Mouse (Mus musculus): Measurements from ENCODE around the gene Oscp1. TPM values are rescaled to one million over a fixed set of nuclear protein-coding genes. Genes with fewer than 3 reads are reported as not detected.

The Oscp1 gene
- total and polyA plus RNA-seq, 3 experiments = 3.9 to 6.7 (median 5.0) TPM

DNA sequence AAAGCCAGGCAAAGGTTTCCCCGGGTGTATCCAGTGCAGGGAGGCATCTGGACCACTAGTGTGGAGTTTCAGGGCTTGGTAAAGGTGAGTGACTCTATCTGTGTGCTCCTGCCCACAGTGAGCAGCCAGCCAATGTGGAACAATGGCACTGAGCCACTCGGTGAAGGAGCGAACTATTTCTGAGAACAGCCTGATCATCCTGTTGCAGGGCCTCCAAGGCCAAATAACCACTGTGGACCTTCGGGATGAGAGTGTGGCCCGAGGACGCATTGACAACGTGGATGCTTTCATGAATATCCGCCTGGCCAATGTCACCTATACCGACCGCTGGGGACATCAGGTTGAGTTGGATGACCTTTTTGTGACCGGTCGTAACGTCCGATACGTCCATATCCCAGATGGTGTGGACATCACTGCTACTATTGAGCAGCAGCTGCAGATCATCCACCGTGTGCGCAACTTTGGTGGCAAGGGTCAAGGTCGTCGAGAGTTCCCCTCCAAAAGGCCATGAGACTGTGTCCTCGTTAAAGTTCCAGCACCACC is 39.4 kb downstream of the Oscp1 start:
- Histone ChIP-seq H3K4me3 (replicated peaks in 1 of 3; ENCODE audit: low read depth in 2 of 3, low read length in 2 of 3, poor library complexity in 1 of 3) (peak overlapping the region in 1 of 3 experiments; percentile 82), H3K4me1 (ENCODE audit: control insufficient read depth in 1 of 2, insufficient read depth in 2 of 2) (peaks cover 20 to 55% of the 10 kb centered on the region in 2 experiments), H3K27ac (ENCODE audit: insufficient read depth, low read depth) (no peak overlapping the region), H3K27me3 (replicated peaks) (no peaks in the 10 kb centered on the region), H3K9me3 (replicated peaks; ENCODE audit: low read length) (no peaks in the 10 kb centered on the region), H3K36me3 (replicated peaks in 1 of 2; ENCODE audit: control insufficient read depth in 1 of 2, insufficient read depth in 1 of 2, low read length in 1 of 2) (peaks cover 14 to 39% of the 10 kb centered on the region in 2 experiments), H3K79me2 (replicated peaks; ENCODE audit: control insufficient read depth, extremely low read depth, insufficient read depth, poor library complexity, severe bottlenecking) (peaks cover 11% of the 10 kb centered on the region), H3K9ac (ENCODE audit: insufficient read depth, low read depth) (0 out of 2 replicates have a peak overlapping the region, but pooled peaks have one; percentile 99), H3K4me2 (ENCODE audit: insufficient read depth, low read depth, poor library complexity, severe bottlenecking) (peak overlapping the region; percentile 67)
- no peak for TF ChIP-seq E2F4 (IDR thresholded peaks at IDR 0.05; ENCODE audit: insufficient replicate concordance, low read depth, low read length)
- TF ChIP-seq KAT2A (IDR thresholded peaks at IDR 0.05; ENCODE audit: insufficient replicate concordance, low read length) = no peak
- no peak for TF ChIP-seq USF2 (conservative IDR thresholded peaks at IDR 0.05; ENCODE audit: low read depth, low read length)
- no peak for TF ChIP-seq CHD2 (IDR thresholded peaks at IDR 0.05; ENCODE audit: low read length)
- TF ChIP-seq ETS1 (conservative IDR thresholded peaks at IDR 0.05; ENCODE audit: low read depth, low read length) = no peak
- no peak for TF ChIP-seq MAX (IDR thresholded peaks at IDR 0.05; ENCODE audit: low read length)
- TF ChIP-seq ELF1 (IDR thresholded peaks at IDR 0.05; ENCODE audit: low read depth, low read length) = no peak
- TF ChIP-seq NRF1 (IDR thresholded peaks at IDR 0.05; ENCODE audit: low read depth, low read length) = no peak
- TF ChIP-seq TCF12 (IDR thresholded peaks at IDR 0.05; ENCODE audit: low read depth, low read length) = no peak
- TF ChIP-seq MXI1 (IDR thresholded peaks at IDR 0.05; ENCODE audit: low read depth, low read length) = no peak
- no peak for TF ChIP-seq USF1 (IDR thresholded peaks at IDR 0.05; ENCODE audit: low read depth, low read length)
- TF ChIP-seq SIN3A (IDR thresholded peaks at IDR 0.05; ENCODE audit: low read length) = no peak
- no peak for TF ChIP-seq RAD21 (IDR thresholded peaks at IDR 0.05; ENCODE audit: low read depth, low read length)
- dilution Hi-C loops (cut with MboI; ENCODE audit: extremely low pct_ligation_motif_present, extremely low pct_unique_long_range_greater_than_20kb, low sequenced_read_pairs) = no loop called here
- in situ Hi-C loops (cut with MboI; ENCODE audit: low pct_ligation_motif_present, low pct_unique_long_range_greater_than_20kb, low sequenced_read_pairs) = no loop called here
- no peak for DNase-seq (ENCODE audit: extremely low read depth)

DNA sequence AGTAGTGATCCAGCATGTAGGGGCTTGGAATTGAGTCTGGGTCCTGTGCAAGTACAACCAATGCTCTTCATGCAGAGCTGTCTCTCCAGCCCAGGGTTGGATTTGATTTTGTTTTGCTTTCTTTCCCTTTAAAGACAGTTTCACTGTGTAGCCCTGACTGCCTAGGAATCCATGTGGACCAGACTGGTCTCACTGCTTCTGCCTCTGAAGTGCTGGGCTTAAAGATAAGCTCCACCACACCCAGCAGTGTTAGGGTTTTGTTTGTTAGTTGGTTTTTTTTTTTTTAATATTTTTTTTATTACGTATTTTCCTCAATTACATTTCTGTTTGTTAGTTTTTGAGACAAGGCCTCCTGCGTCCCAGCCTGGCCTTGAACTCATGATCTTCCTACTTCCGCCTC is 41.0 kb downstream of the Oscp1 start:
- Histone ChIP-seq H3K27me3 (replicated peaks) (no peaks in the 10 kb centered on the region), H3K36me3 (replicated peaks in 1 of 2; ENCODE audit: control insufficient read depth in 1 of 2, insufficient read depth in 1 of 2, low read length in 1 of 2) (peaks cover 14 to 39% of the 10 kb centered on the region in 2 experiments), H3K9ac (ENCODE audit: insufficient read depth, low read depth) (no peak overlapping the region), H3K27ac (ENCODE audit: insufficient read depth, low read depth) (no peak overlapping the region), H3K4me3 (replicated peaks in 1 of 3; ENCODE audit: low read depth in 2 of 3, low read length in 2 of 3, poor library complexity in 1 of 3) (no peak overlapping the region), H3K4me2 (ENCODE audit: insufficient read depth, low read depth, poor library complexity, severe bottlenecking) (no peak overlapping the region), H3K79me2 (replicated peaks; ENCODE audit: control insufficient read depth, extremely low read depth, insufficient read depth, poor library complexity, severe bottlenecking) (peaks cover 15% of the 10 kb centered on the region), H3K9me3 (replicated peaks; ENCODE audit: low read length) (no peaks in the 10 kb centered on the region), H3K4me1 (ENCODE audit: control insufficient read depth in 1 of 2, insufficient read depth in 2 of 2) (peaks cover 20 to 57% of the 10 kb centered on the region in 2 experiments)
- in situ Hi-C loops (cut with MboI; ENCODE audit: low pct_ligation_motif_present, low pct_unique_long_range_greater_than_20kb, low sequenced_read_pairs) = no loop called here
- no peak for TF ChIP-seq NELFE (IDR thresholded peaks at IDR 0.05; ENCODE audit: low read depth, low read length)
- no peak for TF ChIP-seq ETS1 (conservative IDR thresholded peaks at IDR 0.05; ENCODE audit: low read depth, low read length)
- TF ChIP-seq CHD1 (IDR thresholded peaks at IDR 0.05; ENCODE audit: low read depth, low read length) = no peak
- TF ChIP-seq RAD21 (IDR thresholded peaks at IDR 0.05; ENCODE audit: low read depth, low read length) = no peak
- no peak for DNase-seq (ENCODE audit: extremely low read depth)
- dilution Hi-C loops (cut with MboI; ENCODE audit: extremely low pct_ligation_motif_present, extremely low pct_unique_long_range_greater_than_20kb, low sequenced_read_pairs) = no loop called here
